8 mouse cellular contexts compared by ENCODE assay signal in genomic region chr14:20701554-20701953, GRCm38 (mm10). TPM values are rescaled to one million over a fixed set of nuclear protein-coding genes. Genes with fewer than 3 reads are reported as not detected.
DNase-seq lines count a peak whose midpoint lies in the region; ATAC-seq and TF ChIP-seq lines count a peak whose summit lies in the region.

No protein-coding gene starts in this region.

- H3K9ac ChIP-seq in neural tube, embryonic 11.5 days (ENCODE audit: low read length), result no peak overlapping the region
- no peak overlapping the region for H3K9ac ChIP-seq in limb, embryonic 15.5 days
- no peak overlapping the region for H3K9ac ChIP-seq in stomach, postnatal 0 days (ENCODE audit: low read length)

- 83% methylated on average over 8 of the region's 8 CpGs for WGBS in neural tube, embryonic 11.5 days
- WGBS in limb, embryonic 15.5 days, result 67% methylated on average over 8 of the region's 8 CpGs
- WGBS in stomach, postnatal 0 days, result 62% methylated on average over 8 of the region's 8 CpGs

- no peak for TF ChIP-seq CTCF in stomach, postnatal 0 days (IDR thresholded peaks at IDR 0.05; ENCODE audit: low read depth)

- no peaks in the 10 kb centered on the region for H3K27me3 ChIP-seq in erythroblast, embryonic 14.5 days (ENCODE audit: control insufficient read depth)
- H3K27me3 ChIP-seq in neural tube, embryonic 11.5 days (ENCODE audit: control insufficient read depth, insufficient read depth, low read length), result no peaks in the 10 kb centered on the region
- no peaks in the 10 kb centered on the region for H3K27me3 ChIP-seq in limb, embryonic 15.5 days
- no peaks in the 10 kb centered on the region for H3K27me3 ChIP-seq in stomach, postnatal 0 days (ENCODE audit: control insufficient read depth, insufficient read depth, low read length)

- no peak for ATAC-seq in erythroblast, adult 5-6 weeks (replicated peaks; ENCODE audit: low FRiP score, poor library complexity, severe bottlenecking)
- ATAC-seq in neural tube, embryonic 11.5 days (ENCODE audit: insufficient read depth, low FRiP score, low TSS enrichment), result no peak
- no peak for ATAC-seq in limb, embryonic 15.5 days (ENCODE audit: insufficient number of reproducible peaks, low FRiP score, low TSS enrichment, low read depth)
- no peak for ATAC-seq in stomach, postnatal 0 days (ENCODE audit: low FRiP score, low TSS enrichment)

- TF ChIP-seq EP300 in stomach, postnatal 0 days (optimal IDR thresholded peaks at IDR 0.05), result no peak

- no peak overlapping the region for H3K27ac ChIP-seq in neural tube, embryonic 11.5 days (ENCODE audit: low read depth, low read length)
- no peak overlapping the region for H3K27ac ChIP-seq in limb, embryonic 15.5 days
- no peak overlapping the region for H3K27ac ChIP-seq in stomach, postnatal 0 days (replicated peaks)

- H3K4me2 ChIP-seq in neural tube, embryonic 11.5 days (ENCODE audit: low read depth), result peak overlapping the region; percentile 52
- peak overlapping the region; percentile 55 for H3K4me2 ChIP-seq in limb, embryonic 15.5 days
- H3K4me2 ChIP-seq in stomach, postnatal 0 days (replicated peaks; ENCODE audit: low read depth), result peak overlapping the region; percentile 60

- peak overlapping the region; percentile 70 for H3K4me3 ChIP-seq in erythroblast, embryonic 14.5 days (replicated peaks)
- 0 out of 2 replicates have a peak overlapping the region, but pooled peaks have one; percentile 73 for H3K4me3 ChIP-seq in neural tube, embryonic 11.5 days (ENCODE audit: low read depth, low read length)
- H3K4me3 ChIP-seq in limb, embryonic 15.5 days, result peak overlapping the region; percentile 73
- H3K4me3 ChIP-seq in stomach, postnatal 0 days (ENCODE audit: low read depth, low read length), result no peak overlapping the region; the same call in 1 of the 2 replicates

- no peaks in the 10 kb centered on the region for H3K9me3 ChIP-seq in erythroblast, embryonic 14.5 days (ENCODE audit: control insufficient read depth, low read length)
- H3K9me3 ChIP-seq in neural tube, embryonic 11.5 days (ENCODE audit: control insufficient read depth, low read length), result no peaks in the 10 kb centered on the region
- H3K9me3 ChIP-seq in limb, embryonic 15.5 days, result no peaks in the 10 kb centered on the region
- H3K9me3 ChIP-seq in stomach, postnatal 0 days (ENCODE audit: control insufficient read depth, low read length), result no peaks in the 10 kb centered on the region

- H3K4me1 ChIP-seq in erythroblast, embryonic 14.5 days (ENCODE audit: control insufficient read depth), result peaks cover 71% of the 10 kb centered on the region
- peaks cover 4% of the 10 kb centered on the region; the same call in 1 of the 2 replicates for H3K4me1 ChIP-seq in neural tube, embryonic 11.5 days (ENCODE audit: control insufficient read depth, insufficient read depth, low read length)
- peaks cover 39% of the 10 kb centered on the region for H3K4me1 ChIP-seq in limb, embryonic 15.5 days
- H3K4me1 ChIP-seq in stomach, postnatal 0 days (replicated peaks; ENCODE audit: control insufficient read depth, insufficient read depth), result no peaks in the 10 kb centered on the region; the same call in 1 of the 2 replicates

- peaks cover 46% of the 10 kb centered on the region for H3K36me3 ChIP-seq in erythroblast, embryonic 14.5 days (ENCODE audit: control insufficient read depth)
- H3K36me3 ChIP-seq in neural tube, embryonic 11.5 days (ENCODE audit: control insufficient read depth, insufficient read depth, low read length), result no peaks in the 10 kb centered on the region
- H3K36me3 ChIP-seq in limb, embryonic 15.5 days, result peaks cover 29% of the 10 kb centered on the region
- no peaks in the 10 kb centered on the region for H3K36me3 ChIP-seq in stomach, postnatal 0 days (ENCODE audit: control insufficient read depth, insufficient read depth, low read length)

- DNase-seq in neural tube, embryonic 11.5 days (ENCODE audit: low spot score), result no peak
- DNase-seq in neural tube, embryonic 10.5 days (ENCODE audit: extremely low spot score, low spot score), result no peak
- no peak for DNase-seq in stomach, postnatal 0 days (ENCODE audit: low spot score)
- DNase-seq in lung, postnatal 25 days (ENCODE audit: low spot score), result no peak
- DNase-seq in thymus, postnatal 0 days (ENCODE audit: low spot score), result no peak

RNA-seq across cellular contexts. Expression of gene Chchd1, which starts 1.3 kb away (rescaled TPM):
- polyA plus RNA-seq in erythroblast, embryonic 14.5 days (2012), result 0.43 and 0.77 TPM in 2 replicates
- 9.6 and 27.1 TPM in 2 replicates for total RNA-seq in erythroblast, adult 5-6 weeks (2015; ENCODE audit: low replicate concordance)
- 22.5 and 44.7 TPM in 2 replicates for total RNA-seq in erythroblast, adult 5-6 weeks (2017; ENCODE audit: low replicate concordance)
- 212 and 214 TPM in 2 replicates for polyA plus RNA-seq in neural tube, embryonic 11.5 days (2014; fragmentation: Nextera tagmentation; extraction: Ambion mirVana)
- 144 and 165 TPM in 2 replicates for polyA plus RNA-seq in limb, embryonic 15.5 days (2015; fragmentation: Nextera tagmentation; extraction: Ambion mirVana)
- 145 and 159 TPM in 2 replicates for polyA plus RNA-seq in stomach, postnatal 0 days (2015; fragmentation: Nextera tagmentation; extraction: Ambion mirVana)
- polyA plus RNA-seq in thymus, postnatal 0 days (2015; fragmentation: Nextera tagmentation; extraction: Ambion mirVana), result 235 and 256 TPM in 2 replicates

RNA-seq across cellular contexts. Expression of gene Zswim8, which starts 5.8 kb away (rescaled TPM):
- 6.1 and 6.7 TPM in 2 replicates for polyA plus RNA-seq in erythroblast, embryonic 14.5 days (2012)
- 17.8 and 32.3 TPM in 2 replicates for total RNA-seq in erythroblast, adult 5-6 weeks (2015; ENCODE audit: low replicate concordance)
- 10.1 and 16.3 TPM in 2 replicates for total RNA-seq in erythroblast, adult 5-6 weeks (2017; ENCODE audit: low replicate concordance)
- 30.2 and 36.0 TPM in 2 replicates for polyA plus RNA-seq in neural tube, embryonic 11.5 days (2014; fragmentation: Nextera tagmentation; extraction: Ambion mirVana)
- polyA plus RNA-seq in limb, embryonic 15.5 days (2015; fragmentation: Nextera tagmentation; extraction: Ambion mirVana), result 28.0 and 34.5 TPM in 2 replicates
- 13.6 and 13.7 TPM in 2 replicates for polyA plus RNA-seq in stomach, postnatal 0 days (2015; fragmentation: Nextera tagmentation; extraction: Ambion mirVana)
- 11.3 and 16.1 TPM in 2 replicates for polyA plus RNA-seq in thymus, postnatal 0 days (2015; fragmentation: Nextera tagmentation; extraction: Ambion mirVana)

RNA-seq across cellular contexts. Expression of gene Fut11, which starts 6.8 kb away (rescaled TPM):
- polyA plus RNA-seq in erythroblast, embryonic 14.5 days (2012), result 0.37 TPM in 2 replicates
- total RNA-seq in erythroblast, adult 5-6 weeks (2015; ENCODE audit: low replicate concordance), result 2.5 and 9.2 TPM in 2 replicates
- total RNA-seq in erythroblast, adult 5-6 weeks (2017; ENCODE audit: low replicate concordance), result 1.5 and 1.7 TPM in 2 replicates
- polyA plus RNA-seq in neural tube, embryonic 11.5 days (2014; fragmentation: Nextera tagmentation; extraction: Ambion mirVana), result 22.6 and 23.1 TPM in 2 replicates
- polyA plus RNA-seq in limb, embryonic 15.5 days (2015; fragmentation: Nextera tagmentation; extraction: Ambion mirVana), result 31.9 and 33.5 TPM in 2 replicates
- polyA plus RNA-seq in stomach, postnatal 0 days (2015; fragmentation: Nextera tagmentation; extraction: Ambion mirVana), result 13.0 and 13.7 TPM in 2 replicates
- polyA plus RNA-seq in thymus, postnatal 0 days (2015; fragmentation: Nextera tagmentation; extraction: Ambion mirVana), result 12.2 and 13.3 TPM in 2 replicates

RNA-seq across cellular contexts. Expression of gene Sec24c, which starts 27.4 kb away (rescaled TPM):
- 3.6 and 5.0 TPM in 2 replicates for polyA plus RNA-seq in erythroblast, embryonic 14.5 days (2012)
- 20.8 and 32.6 TPM in 2 replicates for total RNA-seq in erythroblast, adult 5-6 weeks (2015; ENCODE audit: low replicate concordance)
- total RNA-seq in erythroblast, adult 5-6 weeks (2017; ENCODE audit: low replicate concordance), result 60.1 and 67.7 TPM in 2 replicates
- polyA plus RNA-seq in neural tube, embryonic 11.5 days (2014; fragmentation: Nextera tagmentation; extraction: Ambion mirVana), result 90.6 and 95.8 TPM in 2 replicates
- 79.3 and 80.3 TPM in 2 replicates for polyA plus RNA-seq in limb, embryonic 15.5 days (2015; fragmentation: Nextera tagmentation; extraction: Ambion mirVana)
- polyA plus RNA-seq in stomach, postnatal 0 days (2015; fragmentation: Nextera tagmentation; extraction: Ambion mirVana), result 41.4 and 42.9 TPM in 2 replicates
- 52.2 and 56.8 TPM in 2 replicates for polyA plus RNA-seq in thymus, postnatal 0 days (2015; fragmentation: Nextera tagmentation; extraction: Ambion mirVana)

RNA-seq across cellular contexts. Expression of gene Ndst2, which starts 32.8 kb away (rescaled TPM):
- polyA plus RNA-seq in erythroblast, embryonic 14.5 days (2012), result 0.80 and 1.5 TPM in 2 replicates
- 69.8 and 80.1 TPM in 2 replicates for total RNA-seq in erythroblast, adult 5-6 weeks (2015; ENCODE audit: low replicate concordance)
- 25.0 and 32.7 TPM in 2 replicates for total RNA-seq in erythroblast, adult 5-6 weeks (2017; ENCODE audit: low replicate concordance)
- polyA plus RNA-seq in neural tube, embryonic 11.5 days (2014; fragmentation: Nextera tagmentation; extraction: Ambion mirVana), result 23.0 and 24.4 TPM in 2 replicates
- polyA plus RNA-seq in limb, embryonic 15.5 days (2015; fragmentation: Nextera tagmentation; extraction: Ambion mirVana), result 33.7 and 34.2 TPM in 2 replicates
- 9.6 and 12.0 TPM in 2 replicates for polyA plus RNA-seq in stomach, postnatal 0 days (2015; fragmentation: Nextera tagmentation; extraction: Ambion mirVana)
- polyA plus RNA-seq in thymus, postnatal 0 days (2015; fragmentation: Nextera tagmentation; extraction: Ambion mirVana), result 9.2 and 9.8 TPM in 2 replicates

Comparison
In these comparisons a context has a peak if more than half of its experiments do, and no peak if none do; other contexts are left out.
1. RNA of gene Chchd1, which starts 1.3 kb away (polyA plus RNA-seq): 235 to 256 TPM in thymus, postnatal 0 days, 212 to 214 TPM in neural tube, embryonic 11.5 days, 144 to 165 TPM in limb, embryonic 15.5 days and 145 to 159 TPM in stomach, postnatal 0 days; 0.43 to 0.77 TPM in erythroblast, embryonic 14.5 days; every median in the first group is over 10 times any median in the second.
2. Peak in every context shown above with its lines, with median percentiles within 50 percentile points of each other: H3K4me2 ChIP-seq.